Mouse (Mus musculus) small intestine, adult 10 weeks (tissue): ENCODE measurements around the gene Prr13. TPM values are rescaled to one million over a fixed set of nuclear protein-coding genes. Genes with fewer than 3 reads are reported as not detected.

Experiments used
- polyA plus RNA-seq: library from polyadenylated mRNA; stranded (reverse); fragments of 350-450 nt; fragmentation: Illumina TruSeq; extraction: RNeasy Lipid Tissue Mini Kit (QIAGEN cat#74804); gene quantifications from one replicate; pipeline ENCODE4 v1.2.3, GENCODE M21; 2014; ENCODE audit warnings: low replicate concordance

Prr13 gene
- 223 TPM for polyA plus RNA-seq

DNA sequence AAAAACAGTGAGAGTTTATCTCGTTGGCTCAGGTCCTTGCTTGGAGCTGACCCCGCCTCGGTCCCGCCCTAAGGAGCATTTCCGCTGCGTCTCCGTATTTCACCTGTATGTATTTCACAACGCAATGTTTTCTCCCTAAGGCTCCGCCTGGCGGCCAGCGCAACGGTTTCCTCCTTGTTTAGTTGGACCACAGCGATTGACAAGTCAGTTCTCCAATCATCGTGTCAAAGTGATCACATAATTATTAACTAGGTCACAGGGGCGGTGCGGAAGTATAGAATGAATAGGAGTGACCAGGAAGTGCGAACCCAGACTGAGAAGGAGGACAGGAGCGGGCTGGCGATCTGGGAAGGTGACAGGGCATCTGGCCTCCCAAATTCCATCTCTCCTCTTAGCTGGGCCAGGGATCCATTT, at the start of gene Prr13:
Gene Prr13 (plus strand): TSS at position 125 of the 414 bp plus-strand sequence.

GRCm38 (mm10) chr15:102445146-102445545, 13.7 kb upstream of the Prr13 start, which contains the start of gene Amhr2:
Gene Amhr2 (plus strand): TSS chr15:102445367.

DNA sequence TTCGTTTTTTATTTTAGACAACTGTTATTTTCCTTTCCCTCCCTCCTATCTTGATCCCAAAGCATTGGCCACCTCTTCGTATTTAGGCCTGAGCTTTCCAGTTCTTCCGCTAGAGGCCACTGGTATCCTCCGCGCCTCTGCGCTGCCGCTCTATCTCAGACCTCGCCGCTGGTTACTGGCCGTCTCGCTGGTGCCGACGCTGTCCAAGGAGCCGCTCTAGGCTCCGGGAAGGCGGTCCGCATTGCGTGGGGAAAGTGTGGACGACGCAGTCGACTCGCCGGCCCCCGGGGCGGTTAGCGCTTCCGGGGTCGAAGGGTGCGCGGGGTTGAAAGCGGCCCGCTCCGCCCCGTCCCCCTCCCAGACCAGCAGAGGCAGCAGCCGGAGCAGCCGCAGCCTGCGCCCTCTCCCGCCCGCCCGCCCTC, 11.4 kb downstream of the Prr13 start, which contains the start of gene Pcbp2:
Gene Pcbp2 (plus strand): TSS at position 357 of the 422 bp plus-strand sequence.

GRCm38 (mm10) chr15:102503447-102503846, 44.6 kb downstream of the Prr13 start, which contains the start of gene Gm10337:
Gene Gm10337 (plus strand): TSS chr15:102503722.

Other genes with a start within 250 kb of the Prr13 start
- not detected for gene Itgb7, start 227.1 kb upstream of the Prr13 start, polyA plus RNA-seq
- gene Rarg, start 201.5 kb upstream of the Prr13 start, polyA plus RNA-seq = 0.48 TPM
- not detected for gene Gm9918, start 188.5 kb upstream of the Prr13 start, polyA plus RNA-seq
- 0.78 TPM for gene Mfsd5, start 179.6 kb upstream of the Prr13 start, polyA plus RNA-seq
- 0.19 TPM for gene Espl1, start 162.8 kb upstream of the Prr13 start, polyA plus RNA-seq
- gene Pfdn5, start 132.9 kb upstream of the Prr13 start, polyA plus RNA-seq = 6.2 TPM
- 5.8 TPM for gene Myg1, start 127.3 kb upstream of the Prr13 start, polyA plus RNA-seq
- gene Aaas, start 108.3 kb upstream of the Prr13 start, polyA plus RNA-seq = 4.4 TPM
- not detected for gene Sp7, start 91.8 kb upstream of the Prr13 start, polyA plus RNA-seq
- 83.0 TPM for gene Sp1, start 52.9 kb upstream of the Prr13 start, polyA plus RNA-seq
- gene Amhr2, start 13.7 kb upstream of the Prr13 start, polyA plus RNA-seq = not detected
- gene Pcbp2, start 11.5 kb downstream of the Prr13 start, polyA plus RNA-seq = 488 TPM
- not detected for gene Gm10337, start 44.7 kb downstream of the Prr13 start, polyA plus RNA-seq
- 0.93 TPM for gene Map3k12, start 58.0 kb downstream of the Prr13 start, polyA plus RNA-seq
- 1.7 TPM for gene Tarbp2, start 59.2 kb downstream of the Prr13 start, polyA plus RNA-seq
- not detected for gene Npff, start 65.9 kb downstream of the Prr13 start, polyA plus RNA-seq
- not detected for gene Gm28047, start 166.0 kb downstream of the Prr13 start, polyA plus RNA-seq
- 22.5 TPM for gene Atf7, start 166.4 kb downstream of the Prr13 start, polyA plus RNA-seq
- gene Atp5g2, start 213.3 kb downstream of the Prr13 start, polyA plus RNA-seq = 21.1 TPM